Mouse (Mus musculus) embryo, embryonic 9.5 days (tissue): Measurements from ENCODE around the gene Ddx39.

Experiments used
- DNase-seq: peaks from one replicate; pipeline ENCODE4 v3.0.0-alpha.2; 2017; ENCODE audit errors: extremely low spot score

Ddx39 gene

DNA sequence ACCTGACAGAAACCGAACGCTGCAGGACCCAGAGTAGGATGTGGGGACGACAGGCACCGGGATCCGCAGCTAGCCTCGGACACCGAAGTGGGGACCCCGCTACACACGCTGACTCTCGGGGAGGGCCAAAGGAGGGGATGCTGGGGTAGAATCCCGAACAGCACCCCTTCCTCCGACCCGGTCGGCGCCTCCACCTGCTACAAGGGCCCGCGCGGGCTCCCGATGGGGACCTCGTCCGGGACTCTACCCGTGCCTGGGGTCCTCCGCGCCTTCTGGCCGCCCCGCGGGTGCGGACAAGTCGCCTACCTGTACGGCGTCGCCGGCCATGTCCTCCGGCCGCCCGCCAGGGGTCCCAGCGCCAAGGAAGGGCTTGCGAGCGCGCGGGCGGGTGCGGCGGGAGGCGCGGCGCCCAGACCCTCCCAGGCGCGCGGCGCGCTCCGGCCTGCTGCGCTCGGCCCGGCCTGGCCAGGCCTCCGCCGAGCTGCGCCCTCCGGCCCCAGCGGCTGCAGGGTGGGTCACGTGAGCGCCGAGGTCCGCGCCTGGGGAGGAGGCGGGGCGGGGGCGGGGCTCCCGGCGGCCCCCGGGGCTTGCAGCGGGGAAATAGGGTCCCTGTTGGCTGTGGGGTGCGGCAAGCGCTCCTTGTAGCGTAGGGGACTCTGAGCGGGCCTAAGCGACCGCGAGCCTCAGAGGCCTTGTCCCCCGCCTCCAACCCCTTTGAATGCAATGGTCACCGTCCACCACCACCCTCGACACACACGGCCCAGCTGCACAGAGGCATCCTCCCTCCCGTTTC lies 16.1 kb upstream of the Ddx39 start, which contains the start of gene Pkn1:
Gene Pkn1, minus strand, starts transcription at position 519 of the 793 bp plus-strand sequence.
- peak; percentile 88 for DNase-seq

DNA sequence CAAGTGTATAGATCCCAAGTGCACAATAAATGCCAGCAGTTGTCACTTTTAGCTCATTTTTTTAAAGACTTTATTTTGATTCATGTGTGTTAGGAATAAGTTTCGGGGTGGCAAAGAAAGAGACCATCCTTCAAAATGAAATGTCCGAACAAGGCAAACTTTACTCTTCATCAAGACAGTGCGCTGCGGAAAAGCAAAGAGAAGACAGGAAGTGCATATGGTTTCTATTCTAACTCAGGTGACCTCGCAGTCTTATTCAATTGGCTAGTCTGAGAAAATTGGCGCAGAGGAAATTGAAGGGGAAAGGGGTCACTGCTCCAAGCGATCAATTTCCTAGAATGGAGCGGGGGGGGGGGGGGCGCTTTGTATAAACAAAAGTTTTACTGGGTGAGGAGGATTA lies 15.4 kb upstream of the Ddx39 start:
- no peak for DNase-seq

DNA sequence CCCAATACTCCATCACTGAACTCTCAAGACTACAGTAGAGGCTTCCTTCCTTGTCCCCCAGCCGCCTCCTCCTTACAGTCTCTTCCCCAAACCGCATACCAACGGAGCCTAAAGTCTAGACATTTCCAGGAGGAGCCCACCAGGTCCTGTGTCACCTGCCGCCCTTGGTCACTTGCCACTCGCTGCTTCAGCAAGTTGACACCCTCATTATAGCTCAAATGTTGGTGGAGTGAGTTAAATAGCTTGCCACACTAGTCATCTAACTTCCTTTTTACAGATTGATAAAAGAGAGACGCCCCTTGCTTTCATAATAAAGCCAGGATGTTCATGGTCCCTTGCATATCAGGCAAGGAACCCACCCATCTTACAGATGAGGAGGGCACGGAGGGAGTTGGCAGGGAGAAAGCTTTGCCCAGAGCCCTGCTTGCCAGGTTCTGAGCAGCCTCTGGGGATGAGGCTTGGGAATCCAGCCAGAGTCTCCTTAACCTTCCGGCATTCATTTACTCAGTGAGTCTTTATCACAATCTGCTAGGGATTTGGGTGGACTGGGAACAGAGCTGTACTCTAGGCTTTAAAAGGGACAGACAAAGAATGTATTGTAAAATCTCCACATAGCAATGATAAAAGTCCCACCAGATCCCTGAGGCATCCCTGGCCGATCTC lies 14.4 kb upstream of the Ddx39 start:
- no peak for DNase-seq

DNA sequence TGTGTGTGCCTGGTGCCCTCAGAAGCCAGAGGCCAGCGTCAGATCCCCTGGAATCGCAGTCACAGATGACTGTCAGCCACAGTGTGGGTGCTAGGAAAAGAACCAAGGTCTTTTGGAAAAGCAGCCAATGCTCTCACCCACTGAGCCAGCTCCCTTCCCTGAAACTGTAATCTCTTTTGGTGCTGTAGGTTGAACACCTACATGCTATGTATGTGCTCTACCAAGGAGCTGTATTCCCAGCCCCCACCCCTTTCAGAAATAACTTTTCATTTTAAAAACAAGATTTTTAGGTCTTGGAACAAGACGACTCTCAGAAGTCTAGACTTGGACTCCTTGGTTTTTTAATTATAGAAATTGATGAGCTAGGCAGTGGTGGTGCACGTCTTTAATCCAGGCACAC lies 11.6 kb upstream of the Ddx39 start:
- DNase-seq = no peak

DNA sequence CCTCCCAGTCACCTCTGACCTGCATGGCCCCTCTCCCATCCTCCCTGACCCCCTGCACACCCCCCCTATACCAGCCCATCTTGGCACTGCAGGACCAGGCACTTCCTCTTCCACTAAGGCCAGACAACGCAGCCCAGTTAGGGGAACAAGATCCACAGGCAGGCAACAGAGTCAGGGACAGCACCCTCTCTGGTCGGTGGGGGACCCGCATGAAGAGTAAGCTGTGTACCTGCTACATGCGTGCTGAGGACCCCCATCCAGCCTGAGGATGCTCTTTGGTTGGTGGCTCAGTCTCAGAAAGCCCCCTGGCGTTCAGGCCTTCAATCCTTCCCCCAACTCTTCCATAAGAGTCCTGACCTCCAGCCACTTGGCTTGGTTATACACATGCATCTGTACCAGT lies 8.6 kb upstream of the Ddx39 start:
- no peak for DNase-seq

DNA sequence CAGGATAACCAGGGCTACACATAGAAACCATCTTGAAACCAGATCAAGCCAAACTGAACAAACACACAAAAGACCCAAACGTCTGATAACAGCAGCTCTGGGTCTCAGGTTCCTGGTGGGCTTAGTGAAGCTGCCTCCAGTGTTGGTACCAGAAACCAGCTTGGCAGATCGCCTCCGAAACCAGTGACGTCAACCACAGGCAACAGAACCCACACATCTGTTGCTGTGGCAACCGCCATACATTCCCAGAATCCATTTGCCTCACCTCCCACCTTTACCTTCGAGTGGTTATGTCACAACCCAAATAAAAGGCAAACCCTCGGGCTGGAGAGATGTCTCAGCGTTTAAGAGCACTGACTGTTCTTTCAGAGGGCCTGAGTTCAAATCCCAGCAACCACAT lies 7.4 kb upstream of the Ddx39 start:
- no peak for DNase-seq

DNA sequence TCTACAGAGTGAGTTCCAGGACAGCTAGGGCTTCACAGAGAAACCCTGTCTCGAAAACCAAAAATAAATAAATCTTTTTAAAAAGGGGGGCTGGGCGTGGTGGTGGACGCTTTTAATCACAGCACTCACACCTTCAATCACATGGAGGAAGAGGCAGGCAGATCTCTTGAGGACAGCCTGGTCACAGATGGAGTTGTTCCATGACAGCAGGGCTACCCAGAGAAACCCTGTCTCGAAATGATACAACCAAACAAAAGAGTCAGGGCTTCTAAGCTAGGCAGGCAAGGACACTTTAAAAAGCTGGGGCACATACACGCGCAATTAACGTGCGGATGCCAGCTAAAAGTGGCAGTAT lies 324 bp upstream of the Ddx39 start:
- no peak for DNase-seq

DNA sequence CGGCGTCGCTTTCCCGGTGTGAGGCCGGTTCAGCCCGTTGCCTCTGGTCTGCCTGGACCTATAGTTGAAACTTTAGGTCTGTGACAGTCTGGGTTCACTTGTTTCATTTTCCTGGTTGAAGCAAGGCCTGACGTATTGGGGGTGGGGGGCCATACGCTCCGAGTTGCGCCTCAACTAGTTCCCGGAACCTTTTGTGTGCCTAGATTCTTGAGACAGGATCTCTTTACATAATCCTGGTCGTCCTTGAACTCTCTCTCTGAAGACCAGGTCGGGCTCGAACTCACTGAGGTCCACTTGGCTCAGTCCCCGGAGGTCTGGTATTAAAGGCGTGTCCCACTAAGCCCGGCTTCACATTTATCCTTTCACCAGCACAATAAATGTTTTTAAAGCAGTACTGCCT lies 794 bp downstream of the Ddx39 start:
- no peak for DNase-seq

DNA sequence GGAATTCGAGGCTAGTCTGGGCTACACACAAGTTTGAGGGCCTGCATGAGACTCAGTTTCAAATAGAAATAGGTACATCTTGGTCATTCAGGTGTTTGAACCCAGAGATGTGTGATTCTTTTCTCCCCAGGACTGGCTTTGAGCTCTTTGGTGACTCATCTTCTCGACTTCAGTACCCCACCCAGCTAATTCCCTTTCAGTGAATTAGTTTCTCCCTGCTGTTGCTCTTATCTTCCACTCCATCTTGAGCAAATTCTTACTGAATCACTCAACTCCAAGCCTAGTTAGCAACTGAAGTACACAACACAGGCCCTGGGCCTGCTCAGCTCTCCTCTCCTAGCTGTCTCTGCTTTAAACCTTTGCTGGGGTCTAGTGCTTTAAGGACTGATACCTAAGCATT lies 1.6 kb downstream of the Ddx39 start:
- no peak for DNase-seq

DNA sequence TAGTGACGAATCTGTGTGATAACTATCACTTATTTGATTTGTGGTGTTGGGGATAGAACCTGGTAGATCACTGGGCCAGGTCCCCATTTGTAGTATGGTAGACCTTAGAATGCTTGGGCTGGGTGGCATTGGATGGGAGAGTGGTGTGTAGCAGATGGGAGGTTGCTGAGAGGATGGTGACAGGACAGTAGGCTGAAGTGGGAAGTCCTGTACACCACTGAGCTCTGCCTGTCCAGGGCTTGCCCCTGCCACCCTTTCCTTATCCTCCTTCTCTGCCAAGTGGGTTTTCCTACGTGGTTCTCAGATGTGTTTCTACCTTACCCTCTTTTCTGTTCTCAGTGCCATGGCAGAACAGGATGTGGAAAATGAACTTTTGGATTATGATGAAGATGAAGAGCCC lies 4.1 kb downstream of the Ddx39 start:
- DNase-seq = no peak

DNA sequence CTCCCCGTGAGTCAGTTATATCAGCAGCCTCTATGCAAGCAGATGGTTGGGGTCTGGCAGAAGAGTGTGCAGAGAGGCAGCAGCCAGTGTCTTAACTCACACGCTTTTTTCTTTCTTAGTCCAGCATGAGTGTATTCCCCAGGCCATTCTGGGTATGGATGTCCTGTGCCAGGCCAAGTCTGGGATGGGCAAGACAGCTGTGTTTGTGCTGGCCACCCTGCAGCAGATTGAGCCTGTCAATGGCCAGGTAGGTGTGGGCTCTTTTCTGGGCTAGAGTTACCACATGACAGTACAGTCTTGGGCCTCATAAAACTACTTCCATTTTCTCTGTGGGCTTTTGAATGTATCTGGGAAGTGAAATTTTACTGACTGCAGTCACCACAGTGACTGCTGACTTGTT lies 4.7 kb downstream of the Ddx39 start:
- DNase-seq = no peak

DNA sequence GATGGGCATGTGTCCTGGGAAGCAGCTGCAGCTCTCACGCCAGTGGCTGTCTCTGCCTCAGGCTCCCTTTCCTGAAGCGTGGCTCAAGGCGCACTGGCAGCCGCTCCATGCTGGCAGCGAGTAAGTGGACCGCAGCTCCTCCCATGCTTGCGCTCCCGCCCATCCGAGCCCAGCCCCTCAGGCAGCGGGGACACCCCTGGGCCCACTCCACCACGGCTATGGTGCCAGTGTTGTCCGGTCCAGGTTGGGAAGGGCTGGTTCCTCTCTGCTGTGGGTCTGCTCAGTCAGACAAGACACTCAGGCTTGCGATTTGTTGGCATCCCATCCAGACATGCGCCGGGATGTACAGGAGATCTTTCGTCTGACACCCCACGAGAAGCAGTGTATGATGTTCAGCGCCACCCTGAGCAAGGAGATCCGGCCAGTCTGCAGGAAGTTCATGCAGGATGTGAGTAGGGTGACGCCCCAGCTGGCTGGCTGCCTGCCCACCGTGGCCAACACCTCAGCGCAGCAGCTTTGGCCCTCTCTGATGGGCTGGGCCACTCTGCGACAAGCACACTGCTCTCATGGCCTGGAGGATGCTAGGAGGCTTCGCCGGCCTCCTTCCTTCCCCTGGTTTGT lies 6.5 kb downstream of the Ddx39 start:
- DNase-seq = no peak

DNA sequence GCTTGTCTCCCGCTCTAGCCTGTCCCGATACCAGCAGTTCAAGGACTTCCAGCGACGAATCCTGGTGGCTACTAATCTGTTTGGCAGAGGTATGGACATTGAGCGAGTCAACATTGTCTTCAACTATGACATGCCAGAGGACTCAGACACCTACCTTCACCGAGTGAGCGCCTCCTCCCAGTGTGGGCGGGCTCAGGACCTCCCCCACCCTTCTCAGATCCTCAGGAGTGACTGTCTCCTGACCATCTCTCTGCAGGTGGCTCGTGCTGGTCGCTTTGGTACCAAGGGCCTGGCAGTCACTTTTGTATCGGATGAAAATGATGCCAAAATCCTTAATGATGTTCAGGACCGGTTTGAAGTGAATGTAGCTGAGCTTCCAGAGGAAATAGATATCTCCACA lies 7.7 kb downstream of the Ddx39 start:
- DNase-seq = no peak

DNA sequence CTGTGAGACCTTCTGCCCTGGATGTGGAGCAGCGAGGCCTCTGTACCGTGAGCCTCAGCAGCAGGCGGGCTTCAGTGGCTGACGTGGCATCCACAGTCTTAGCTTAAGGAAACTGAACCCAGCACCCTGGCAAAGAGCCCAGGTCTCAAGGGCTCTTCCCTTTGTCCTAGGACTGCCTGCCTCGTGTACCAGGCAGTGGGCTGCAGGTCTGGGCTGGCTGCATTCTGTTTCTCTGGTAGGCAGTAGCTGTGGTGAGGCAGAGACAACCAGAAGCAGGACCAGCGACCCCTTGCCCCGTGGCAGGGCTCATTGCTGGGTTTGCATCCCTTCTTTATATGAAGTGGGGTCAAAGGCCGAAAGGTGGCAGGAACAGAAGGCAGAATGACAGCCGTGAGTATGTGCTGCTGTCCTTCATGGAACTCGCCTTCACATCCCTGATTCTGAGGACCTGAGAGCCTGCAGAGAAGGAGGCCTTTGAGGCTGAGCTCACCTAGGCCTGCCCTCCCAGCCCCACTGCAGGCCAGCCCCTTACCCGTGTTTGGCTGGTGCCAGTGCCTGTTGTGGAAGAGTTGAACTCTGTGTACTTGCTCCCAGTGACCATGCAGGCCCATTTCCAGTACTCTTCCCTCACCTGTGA lies 8.6 kb downstream of the Ddx39 start:
- no peak for DNase-seq

DNA sequence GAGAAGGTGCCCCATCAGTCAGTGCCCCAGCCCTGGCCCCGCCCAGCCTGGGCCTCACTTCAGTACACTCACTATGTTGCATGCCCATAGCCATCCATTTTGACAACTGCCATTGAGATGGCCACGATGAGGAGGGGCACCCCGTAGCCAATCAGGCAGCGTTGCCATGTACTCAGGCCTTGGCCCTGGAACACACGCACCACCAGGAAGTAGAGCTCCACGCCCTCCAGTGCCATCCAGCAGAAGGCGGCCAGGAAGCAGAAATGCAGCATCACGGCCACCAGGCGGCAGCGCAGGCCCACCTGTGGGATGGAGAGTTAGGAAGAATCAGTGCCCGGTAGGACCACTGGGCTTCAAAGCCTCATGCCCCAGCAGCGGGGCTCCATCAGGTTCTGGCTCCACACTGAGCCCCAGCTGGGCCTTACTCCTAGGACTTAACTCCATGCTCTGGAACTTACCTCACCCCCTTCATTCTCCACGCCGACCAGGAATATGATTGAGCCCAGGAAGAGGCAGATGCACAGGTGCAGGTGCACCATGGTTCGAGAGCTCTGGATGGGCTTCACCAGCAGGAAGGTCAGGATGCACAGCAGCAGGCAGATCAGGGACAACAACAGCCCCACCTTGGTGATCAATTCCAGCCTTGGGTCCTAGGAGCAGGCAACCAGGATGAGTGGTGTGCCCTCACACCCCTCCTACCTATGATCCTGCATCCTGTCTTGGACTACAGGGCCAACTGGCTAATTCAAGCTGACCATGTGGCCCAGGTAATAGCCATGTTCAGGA lies 9.9 kb downstream of the Ddx39 start:
- DNase-seq = peak; percentile 72

DNA sequence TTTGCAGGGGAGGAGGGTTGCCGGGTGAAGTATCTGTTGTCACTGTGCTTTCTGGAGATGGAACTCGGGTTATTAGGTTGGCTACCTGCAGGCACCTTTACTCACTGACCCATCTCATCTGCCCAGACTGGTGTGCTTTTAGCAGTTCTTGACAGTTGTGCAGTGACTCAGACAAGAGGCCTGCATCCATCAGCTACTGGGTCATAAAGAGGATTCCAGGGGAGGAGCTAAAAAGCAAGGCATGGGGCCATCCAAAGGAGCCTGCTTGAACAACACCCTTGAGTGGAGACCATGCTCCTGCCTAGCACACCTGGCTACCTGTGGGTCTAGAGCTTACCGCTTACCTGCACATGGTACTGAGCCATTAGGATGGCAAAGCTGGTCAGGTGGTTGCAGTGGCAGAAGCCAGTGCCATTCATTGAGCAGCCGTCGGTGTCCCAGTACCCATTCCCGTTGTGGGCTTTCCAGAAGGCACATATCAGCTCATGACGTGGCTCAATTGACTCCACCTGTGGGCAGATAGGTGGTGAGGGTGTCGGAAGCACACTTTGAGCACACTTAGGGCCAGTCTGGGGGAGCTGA lies 10.6 kb downstream of the Ddx39 start:
- no peak for DNase-seq

DNA sequence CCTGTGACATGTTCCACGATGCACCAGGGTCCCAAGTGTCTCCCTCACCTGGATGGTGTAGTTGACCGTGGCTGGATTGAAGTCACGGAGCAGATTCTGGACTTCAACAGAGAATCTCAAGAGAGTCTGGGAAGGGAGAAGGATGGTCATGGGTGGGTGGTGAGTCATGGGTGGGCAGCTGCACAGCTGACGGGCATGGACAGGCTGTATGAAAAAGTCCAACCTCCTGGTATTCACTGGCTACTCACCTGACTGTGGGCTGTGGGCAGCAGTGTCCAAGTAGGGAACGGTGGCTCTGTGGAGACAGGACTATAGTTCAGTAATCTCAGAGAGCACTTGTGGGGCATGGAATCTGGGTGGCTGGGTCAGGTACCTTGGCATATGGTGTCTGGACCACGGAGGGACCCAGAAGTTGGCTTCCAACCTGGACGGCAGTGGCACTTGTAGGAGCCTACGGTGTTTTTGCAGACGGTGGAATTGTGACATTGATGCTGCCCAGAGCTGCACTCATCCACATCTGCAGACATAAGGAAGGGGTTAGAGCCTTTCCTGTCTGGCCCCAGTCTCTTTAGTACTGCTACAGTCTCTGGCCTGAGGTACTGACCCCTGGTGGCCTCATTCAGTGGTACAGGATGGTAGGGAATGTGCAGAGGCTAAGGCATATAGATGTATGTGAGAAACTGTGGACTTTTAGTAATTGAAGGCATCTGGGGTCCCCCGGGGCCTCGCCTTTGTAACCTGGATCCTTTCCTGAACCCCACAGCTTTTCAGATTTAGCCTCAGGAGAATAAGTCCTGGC lies 14.2 kb downstream of the Ddx39 start:
- DNase-seq = peak; percentile 49

DNA sequence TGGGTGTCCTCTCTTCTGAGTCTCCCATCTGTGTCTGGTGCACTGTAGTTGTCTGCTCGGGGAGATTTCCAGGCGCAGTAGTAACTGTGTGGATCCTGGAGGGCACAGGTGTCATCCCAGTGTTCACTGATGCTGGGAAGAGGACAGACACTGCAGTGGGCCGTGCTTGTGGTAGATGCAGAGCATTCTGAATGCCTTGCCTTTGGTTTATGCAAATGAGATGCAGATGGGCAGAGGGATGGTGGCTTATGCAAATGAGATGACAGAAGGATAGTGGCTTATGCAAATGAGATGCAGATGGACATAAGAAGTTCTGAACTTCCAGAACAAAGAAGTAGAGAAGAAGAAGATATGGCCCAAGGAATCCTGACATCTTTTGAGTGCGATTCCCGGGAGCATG lies 16.9 kb downstream of the Ddx39 start:
- DNase-seq = no peak

DNA sequence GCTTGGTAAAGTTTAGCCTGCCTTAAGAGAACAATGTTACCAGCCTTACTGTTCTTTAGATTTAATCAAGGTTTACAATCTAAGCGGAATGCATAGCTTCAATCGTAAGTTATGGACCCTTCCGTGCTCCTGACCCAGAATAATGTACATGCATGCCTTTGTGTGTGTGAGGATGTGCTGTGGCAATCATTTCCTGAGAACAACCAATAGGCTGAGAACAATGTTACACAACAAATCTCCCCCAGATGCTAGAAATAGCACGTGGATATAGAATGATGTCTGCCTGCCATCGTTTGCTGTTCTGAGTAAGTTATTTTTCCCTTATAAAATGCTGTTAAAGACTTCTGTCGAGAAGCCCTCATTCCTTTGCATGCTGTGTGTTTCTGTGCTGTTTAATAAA lies 17.9 kb downstream of the Ddx39 start:
- no peak for DNase-seq

DNA sequence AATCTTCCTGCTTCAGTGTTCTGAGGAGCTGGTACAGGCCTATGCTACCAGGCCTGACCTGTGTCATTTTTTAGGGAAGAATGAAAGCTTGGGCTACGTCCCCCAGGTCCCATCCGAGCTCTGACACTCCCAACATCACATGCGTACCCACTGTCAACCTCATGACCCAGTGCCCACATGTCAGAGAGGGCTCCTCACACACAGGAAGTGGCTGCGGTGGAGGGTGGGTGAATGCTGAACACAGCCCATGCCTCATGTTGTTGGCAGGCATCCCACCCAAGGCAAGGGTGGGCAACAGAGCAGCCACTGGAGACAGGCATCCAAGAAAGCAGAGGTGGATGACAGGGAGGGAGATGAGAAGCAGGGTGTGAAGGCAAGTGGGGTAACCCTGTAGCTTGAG lies 21.7 kb downstream of the Ddx39 start:
- no peak for DNase-seq

DNA sequence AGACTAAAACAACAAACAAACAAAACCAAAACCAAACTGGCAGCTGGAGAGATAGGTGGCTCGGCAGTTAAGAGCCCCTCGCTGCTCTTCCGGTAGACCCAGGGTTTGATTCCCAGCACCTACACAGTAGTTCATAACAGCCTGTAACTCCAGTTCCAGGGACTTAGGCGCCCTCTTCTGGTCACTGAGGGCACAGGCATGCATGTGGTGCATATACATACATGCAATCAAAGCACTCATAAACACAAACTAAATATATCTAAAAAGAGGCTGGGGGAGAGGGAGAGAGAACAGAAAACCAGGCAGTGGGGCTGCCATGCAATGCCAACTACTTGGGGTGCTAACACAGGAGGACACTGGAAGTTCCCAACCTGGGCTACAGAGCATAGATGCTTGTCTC lies 22.4 kb downstream of the Ddx39 start:
- DNase-seq = no peak
